Mouse (Mus musculus): ENCODE data around the gene Elp1.

DNA sequence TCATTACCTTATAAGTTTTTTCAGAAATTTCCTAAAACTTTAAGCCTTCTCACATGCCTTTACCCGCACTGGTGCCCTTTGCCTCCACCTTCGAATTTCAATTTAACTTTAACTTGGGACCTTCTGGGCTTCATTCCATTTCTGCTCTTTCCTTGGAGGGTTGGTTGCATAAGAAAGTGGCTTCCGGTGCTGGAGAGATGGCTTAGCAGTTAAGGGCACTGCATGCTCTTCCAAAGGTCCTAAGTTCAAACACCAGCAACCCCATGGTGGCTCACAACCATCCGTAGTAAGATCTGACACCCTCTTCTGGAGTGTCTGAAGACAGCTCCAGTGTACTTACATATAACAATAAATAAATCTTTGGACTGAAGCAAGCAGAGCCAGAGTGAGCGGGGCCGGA is 78.9 kb downstream of the Elp1 start:
- TF ChIP-seq POLR2A (IDR thresholded peaks at IDR 0.05; ENCODE audit: borderline replicate concordance, extremely low read depth, low read depth, low read length): no peak
- no peak for TF ChIP-seq CTCF (IDR thresholded peaks at IDR 0.05; ENCODE audit: insufficient read depth, low read length)
